Mouse (Mus musculus): ENCODE data around the gene Col7a1.

Gene Col7a1

DNA sequence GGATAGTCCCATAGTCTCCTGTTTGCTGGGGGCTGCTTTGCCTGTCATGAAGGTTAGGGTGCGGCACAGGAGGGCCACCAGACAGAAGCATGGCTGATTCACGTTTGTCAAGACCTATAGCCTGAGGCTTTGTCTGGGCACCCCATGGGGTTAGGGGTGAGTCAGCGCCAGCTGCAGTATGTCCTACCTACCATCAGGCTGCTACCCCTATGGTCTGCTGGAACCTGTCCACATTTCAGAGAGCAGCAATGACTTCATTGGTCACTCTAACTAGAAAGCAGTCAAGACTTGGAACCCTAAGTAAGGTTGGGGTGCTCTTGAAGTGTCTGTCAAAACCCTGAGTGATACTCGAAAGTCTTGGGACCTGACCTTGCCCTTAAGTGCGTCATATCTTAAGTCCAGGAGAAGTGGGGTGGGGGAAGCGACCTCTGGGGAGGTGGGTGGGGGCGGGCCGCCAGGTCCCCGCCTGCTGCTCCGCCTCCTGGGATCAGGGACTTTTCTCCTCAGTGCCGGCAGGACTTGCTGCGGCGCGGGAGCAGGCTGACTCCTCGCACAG is at the start of gene Col7a1:
TSS of gene Col7a1 (plus strand) at position 506 of the 556 bp plus-strand sequence.
- ATAC-seq (ENCODE audit: insufficient number of reproducible peaks, low FRiP score, low TSS enrichment), result no peak

DNA sequence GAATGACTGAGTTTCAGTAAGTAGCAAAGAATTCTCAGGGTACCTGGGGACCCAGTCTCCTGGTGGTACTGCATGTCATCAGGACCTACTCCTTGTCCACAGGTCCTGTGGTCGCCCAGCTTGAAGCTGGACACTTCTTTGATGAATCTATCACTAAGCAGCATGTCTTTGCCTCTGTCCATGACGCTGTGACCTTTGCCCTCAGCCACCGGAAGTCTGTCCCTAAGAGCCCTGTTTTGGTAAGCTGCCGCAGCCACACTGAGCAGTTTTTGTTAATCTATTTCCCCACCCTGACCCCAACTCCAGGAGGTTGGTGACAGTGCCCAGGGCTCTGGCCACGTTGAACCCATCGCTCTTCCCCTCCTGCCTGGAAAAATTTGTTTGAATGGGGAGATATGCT is 41.1 kb upstream of the Col7a1 start:
- ATAC-seq (ENCODE audit: insufficient number of reproducible peaks, low FRiP score, low TSS enrichment), result no peak

DNA sequence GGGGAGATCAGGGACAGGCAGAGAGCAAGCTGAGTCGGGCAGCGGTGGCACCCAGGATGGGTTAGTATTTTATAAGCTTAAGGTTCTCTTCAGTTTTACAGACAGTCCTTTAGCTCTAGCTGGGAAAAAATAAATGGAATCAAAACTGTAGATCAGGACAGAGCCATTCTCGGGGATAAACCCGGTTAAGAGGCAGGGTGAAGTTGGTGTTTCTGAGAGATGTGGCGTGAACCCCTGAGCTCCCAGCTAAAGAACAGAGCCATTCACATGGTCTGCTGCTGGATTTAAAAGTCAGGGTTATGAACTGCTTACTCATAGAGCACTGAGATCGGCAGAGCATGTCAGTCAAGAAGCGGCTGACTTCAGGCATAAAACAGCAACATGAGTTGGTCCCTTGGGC is 40.2 kb upstream of the Col7a1 start:
- ATAC-seq (ENCODE audit: insufficient number of reproducible peaks, low FRiP score, low TSS enrichment), result no peak

DNA sequence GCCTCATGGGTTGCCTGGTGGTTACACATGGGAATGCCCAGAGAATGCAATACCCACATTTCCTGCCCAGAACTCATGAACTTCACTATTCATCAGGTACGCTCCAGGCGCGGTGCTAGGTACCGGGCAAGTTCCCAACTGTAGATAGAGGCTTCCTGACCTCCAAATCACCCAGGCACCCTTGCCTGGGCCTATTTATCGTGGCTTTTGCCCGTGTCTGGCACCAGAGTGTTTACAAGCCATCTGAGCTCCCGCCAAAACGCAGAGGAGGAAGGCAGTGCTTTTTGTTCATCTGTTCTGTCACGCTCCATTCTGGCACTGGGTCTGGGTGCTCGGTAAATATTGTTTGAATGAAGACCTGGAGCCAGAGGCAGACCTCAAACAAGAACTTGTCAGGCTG is 39.8 kb upstream of the Col7a1 start:
- no peak for ATAC-seq (ENCODE audit: insufficient number of reproducible peaks, low FRiP score, low TSS enrichment)

DNA sequence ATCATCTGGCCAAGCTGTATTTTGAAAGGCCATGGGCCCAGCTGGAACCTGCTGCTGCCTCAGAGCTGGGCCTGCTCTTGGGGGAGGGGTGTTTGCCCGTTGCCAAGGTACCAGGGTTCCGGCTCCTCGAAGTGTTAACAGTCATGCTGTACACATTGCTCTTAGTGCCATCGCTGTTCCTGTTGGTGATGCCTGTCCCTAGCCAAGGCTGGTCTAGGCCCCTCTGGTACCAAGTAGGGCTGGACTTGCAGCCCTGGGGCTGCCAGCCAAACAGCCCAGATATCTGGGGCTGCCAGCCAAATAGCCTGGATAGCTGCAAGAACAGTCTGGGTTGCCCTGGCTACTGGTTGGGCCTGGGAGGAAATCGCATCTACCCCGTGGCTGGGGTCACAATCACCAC is 38.9 kb upstream of the Col7a1 start, which contains the start of gene Tmem89:
TSS of gene Tmem89 (plus strand) at position 129 of the 400 bp plus-strand sequence.
- ATAC-seq (ENCODE audit: insufficient number of reproducible peaks, low FRiP score, low TSS enrichment), result no peak; the same call in 1 of the 2 replicates

DNA sequence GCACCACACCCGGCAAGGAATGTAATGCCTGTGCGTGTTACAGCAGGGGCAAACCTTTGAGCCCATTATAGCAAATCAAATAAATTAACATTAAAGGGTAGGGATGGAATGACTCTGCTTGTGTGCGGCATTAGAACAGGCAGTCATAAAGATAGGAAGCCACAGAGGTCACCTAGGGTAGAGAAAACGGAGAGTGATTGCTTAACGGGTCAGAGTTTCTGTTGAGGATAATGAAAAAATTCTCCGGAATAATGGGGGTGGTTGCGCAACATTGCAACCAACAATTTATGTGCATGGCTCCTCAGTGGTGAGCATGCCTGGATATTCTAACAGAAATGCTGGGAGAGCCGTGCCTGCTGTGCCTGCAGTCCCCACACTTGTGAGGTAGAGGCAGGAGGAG is 27.5 kb upstream of the Col7a1 start:
- ATAC-seq (ENCODE audit: insufficient number of reproducible peaks, low FRiP score, low TSS enrichment), result no peak

DNA sequence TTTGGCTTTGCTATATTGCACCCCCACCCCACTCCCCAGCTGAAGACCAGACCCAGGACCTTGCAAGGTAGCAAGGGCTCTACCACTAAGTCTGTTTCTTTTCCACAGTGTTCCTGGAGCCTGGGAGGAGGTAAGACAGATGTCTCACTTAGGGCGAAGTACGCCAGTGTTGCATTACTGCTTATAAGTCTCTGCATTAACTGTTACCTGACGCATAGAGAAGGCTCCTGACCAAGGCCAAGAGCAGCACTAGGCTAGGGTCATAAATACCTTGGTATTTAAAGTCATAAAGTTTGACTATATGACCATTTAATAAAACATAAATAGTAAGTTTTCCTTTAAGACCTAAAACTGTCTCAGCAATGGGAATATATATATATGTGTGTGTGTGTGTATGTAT is 25.0 kb upstream of the Col7a1 start:
- no peak for ATAC-seq (ENCODE audit: insufficient number of reproducible peaks, low FRiP score, low TSS enrichment)

DNA sequence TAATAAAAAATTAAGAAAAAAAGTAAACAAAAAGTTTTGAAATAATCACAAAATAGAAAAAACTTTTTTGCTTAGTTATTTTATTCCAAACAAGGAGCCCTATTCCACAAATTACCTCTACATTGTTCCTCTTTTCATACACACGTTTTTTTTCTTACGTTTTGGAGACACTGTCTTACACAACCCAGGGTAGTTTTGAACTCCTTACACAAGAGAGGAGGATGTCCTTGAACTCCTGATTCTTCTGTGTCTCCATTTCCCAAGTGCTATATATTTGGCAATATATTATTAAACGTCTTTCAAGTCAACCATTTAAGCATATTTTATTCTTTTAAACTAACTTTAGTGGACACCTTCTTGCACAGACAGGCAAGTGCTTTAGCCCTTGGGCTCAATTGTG is 17.4 kb upstream of the Col7a1 start:
- no peak for ATAC-seq (ENCODE audit: insufficient number of reproducible peaks, low FRiP score, low TSS enrichment)

DNA sequence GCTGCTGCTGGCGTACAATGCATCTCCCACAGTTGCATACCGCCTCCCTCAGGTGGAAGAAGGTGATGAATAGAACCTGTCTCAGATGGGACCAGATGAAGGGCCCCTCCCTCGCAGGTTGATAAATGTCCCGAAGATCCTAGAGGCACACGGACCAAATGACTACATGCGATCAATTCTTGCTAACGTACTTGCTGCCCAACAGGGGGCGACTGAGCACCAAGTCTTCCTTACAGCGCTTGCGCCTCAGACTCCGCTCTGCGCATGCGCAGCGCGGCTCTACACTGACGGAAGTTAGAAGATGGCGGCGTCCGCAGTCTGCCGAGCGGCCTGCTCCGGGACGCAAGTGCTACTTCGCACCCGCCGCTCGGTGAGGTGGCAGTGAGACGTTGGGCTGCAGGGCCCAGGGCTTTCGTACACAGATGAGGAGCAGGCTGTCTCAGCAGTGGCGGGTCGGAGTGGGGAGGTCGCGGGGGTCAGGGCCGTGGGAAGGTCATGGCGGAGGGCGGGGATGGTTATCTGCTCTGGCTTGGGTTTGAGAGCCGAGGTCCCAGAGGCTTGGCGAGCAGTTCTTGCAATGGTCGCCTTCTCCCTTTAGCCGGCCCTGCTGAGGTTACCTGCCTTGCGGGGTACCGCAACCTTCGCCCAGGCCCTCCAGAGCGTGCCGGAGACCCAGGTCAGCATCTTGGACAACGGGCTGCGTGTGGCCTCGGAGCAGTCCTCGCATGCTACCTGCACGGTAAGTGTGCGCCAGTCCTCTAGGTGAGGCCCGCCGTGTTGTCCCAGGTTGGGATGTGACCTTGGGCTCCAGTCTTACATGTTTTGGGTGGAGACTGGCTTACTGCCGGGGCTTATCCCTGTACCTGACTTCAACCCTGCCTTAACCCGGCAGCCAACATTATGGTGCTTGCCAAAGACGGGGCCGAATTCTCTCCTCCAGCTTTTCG is 16.7 kb upstream of the Col7a1 start, which contains the start of gene Uqcrc1:
TSS of gene Uqcrc1 (plus strand) at position 216 of the 947 bp plus-strand sequence.
- ATAC-seq (ENCODE audit: insufficient number of reproducible peaks, low FRiP score, low TSS enrichment), result peak; percentile 95

DNA sequence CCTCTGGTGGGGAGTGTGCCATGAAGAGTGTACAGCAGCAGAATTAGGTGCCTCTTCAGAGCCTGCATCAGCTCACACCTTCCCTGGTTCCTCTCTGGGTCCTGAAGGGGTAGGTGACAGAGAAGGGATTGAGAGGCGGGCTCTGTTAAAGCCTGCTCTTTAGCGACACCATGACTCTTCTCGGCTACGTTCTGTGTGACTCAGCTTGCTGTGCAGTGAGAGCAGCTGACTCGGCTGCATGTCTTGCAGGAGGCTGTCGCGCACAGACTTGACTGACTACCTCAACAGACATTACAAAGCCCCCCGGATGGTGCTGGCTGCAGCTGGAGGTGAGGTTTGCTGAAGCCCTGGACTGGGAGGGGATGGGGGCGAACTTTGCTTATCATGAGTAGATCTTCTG is 8.3 kb upstream of the Col7a1 start:
- ATAC-seq (ENCODE audit: insufficient number of reproducible peaks, low FRiP score, low TSS enrichment), result no peak

DNA sequence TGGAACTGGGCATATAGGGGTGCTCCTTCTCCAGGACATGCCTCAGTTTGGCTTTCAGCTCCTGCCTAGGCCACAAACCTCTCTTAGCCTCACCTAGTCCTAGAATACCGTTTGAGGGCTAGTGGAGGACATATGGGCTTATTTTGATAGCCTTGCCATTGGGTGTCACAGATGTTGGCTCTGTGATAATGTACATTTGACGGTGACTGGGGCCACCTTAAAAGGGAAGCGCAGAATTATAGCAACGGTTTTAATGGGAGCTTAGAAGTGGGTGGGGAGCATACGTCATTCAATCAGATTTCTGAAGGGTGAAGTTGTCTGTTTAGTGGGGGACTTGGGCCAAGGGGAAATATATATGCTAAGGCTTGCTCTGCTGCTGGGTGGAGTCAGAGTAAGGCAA is 7.8 kb upstream of the Col7a1 start:
- ATAC-seq (ENCODE audit: insufficient number of reproducible peaks, low FRiP score, low TSS enrichment), result no peak

DNA sequence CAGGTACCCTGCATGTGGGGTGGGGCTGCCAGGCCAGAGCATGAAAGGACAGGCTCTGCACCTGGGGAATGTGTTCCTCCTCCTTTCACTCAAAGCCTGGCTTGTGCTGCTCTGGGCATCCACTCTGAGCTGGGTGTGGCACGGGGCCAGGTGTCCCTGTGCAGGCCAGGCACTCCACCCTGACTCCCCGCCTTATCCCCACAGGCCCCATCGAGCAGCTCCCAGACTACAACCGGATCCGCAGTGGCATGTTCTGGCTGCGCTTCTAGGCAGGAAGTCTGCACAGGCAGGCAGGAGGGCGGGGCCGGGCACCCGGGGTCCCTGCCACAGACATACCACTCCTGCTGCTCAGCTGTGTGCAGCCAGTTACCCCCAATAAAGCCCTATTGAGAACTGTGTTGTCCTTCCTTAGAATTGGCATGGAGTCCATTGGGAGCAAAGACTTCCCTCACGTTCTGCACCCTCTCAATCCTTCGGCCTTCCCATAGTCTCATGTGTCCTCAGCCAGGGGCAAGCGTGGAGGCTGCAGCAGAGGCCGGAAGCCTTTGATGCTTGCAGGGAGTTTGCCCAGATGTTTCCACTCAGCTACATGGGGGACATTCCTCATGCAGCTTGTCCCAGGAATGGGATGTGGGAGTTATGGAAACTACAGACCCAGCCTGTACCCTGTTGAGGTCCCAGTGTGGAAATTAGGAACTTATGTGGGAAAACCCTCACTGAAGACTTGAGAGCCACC is 4.0 kb upstream of the Col7a1 start:
- peak; percentile 45; the same call in 1 of the 2 replicates for ATAC-seq (ENCODE audit: insufficient number of reproducible peaks, low FRiP score, low TSS enrichment)

DNA sequence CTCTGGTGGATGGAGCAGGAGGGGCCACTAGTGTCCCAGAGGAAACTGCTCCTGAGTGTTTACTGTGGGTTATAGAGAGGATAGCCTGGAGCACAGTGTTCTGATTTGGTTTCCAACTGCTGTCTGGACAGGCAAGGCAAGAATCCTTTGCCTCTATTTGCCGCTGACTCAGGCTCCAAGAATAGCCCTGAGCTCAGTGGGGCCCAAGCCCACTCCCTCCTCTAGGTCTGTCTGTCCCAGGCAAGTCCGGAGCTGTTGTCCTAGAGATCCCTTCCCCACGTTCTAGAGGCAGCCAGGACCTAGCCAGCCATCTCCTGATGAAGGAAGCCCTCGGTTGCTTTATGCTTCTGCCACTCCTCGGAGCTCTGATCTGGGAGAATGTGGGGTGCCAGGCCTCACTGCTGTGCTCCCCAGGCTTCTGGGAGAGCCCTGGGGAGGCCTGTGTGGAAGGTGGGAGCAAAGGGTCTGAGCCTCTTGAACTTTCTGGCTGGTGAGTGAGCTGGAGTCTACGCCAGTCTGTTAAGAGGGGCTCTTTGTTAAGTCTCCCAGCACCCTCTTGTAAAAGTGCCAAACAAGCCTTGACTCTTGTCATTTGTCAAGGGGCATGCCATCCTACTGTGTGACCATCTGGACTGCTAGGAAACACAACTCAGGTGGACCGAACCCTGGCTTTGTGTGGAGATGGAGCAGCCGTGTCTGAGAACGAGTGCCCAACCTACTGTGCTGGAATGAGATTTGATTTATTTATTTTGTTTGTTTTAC is 3.2 kb upstream of the Col7a1 start:
- ATAC-seq (ENCODE audit: insufficient number of reproducible peaks, low FRiP score, low TSS enrichment), result no peak

DNA sequence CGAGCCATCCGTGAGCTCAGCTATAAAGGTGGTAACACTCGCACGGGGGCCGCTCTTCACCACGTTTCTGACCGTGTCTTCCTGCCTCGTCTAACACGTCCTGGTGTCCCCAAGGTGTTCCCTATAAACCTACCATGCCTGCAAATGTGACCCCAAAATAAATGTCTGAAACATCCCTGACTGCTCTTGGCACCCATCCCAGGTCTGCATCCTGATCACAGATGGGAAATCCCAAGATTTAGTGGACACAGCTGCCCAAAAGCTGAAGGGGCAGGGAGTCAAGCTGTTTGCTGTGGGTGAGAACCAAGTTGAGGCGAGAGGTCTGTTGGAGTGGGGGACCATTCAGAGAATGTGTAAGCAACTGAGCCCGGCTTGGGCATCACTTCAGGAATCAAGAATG is 1.9 kb downstream of the Col7a1 start:
- no peak for ATAC-seq (ENCODE audit: insufficient number of reproducible peaks, low FRiP score, low TSS enrichment)

DNA sequence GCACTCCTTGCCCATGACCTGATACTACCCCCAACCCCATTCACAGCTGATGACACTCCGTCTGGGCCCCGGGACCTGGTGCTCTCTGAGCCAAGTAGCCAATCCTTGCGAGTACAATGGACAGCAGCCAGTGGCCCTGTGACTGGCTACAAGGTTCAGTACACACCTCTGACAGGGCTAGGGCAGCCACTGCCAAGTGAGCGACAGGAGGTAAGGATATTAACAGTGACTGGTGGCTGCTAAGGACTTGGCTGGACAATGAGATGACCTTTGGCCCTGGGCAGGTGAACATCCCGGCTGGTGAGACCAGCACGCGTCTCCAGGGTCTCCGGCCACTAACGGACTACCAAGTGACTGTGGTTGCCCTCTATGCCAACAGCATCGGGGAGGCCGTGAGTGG is 2.5 kb downstream of the Col7a1 start:
- ATAC-seq (ENCODE audit: insufficient number of reproducible peaks, low FRiP score, low TSS enrichment), result no peak

DNA sequence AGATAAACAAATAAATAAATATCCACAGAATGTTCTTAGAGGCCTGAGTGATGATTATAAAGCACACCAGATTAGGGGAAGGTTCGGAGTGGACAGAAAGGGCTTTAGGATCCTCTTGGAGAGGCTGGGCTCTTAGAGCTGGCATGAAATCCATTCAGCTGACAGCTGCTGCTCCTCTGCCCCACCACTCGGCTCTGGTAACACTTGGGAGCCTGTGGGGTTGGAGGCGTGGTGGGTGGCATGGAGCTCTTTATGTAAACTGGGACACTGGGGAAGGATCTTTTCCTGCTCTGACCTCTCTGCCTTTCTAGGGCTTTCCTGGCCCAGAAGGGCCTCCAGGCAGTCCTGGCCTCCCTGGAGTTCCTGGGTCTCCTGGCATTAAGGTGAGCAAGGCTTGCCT is 10.2 kb downstream of the Col7a1 start:
- ATAC-seq (ENCODE audit: insufficient number of reproducible peaks, low FRiP score, low TSS enrichment), result no peak

DNA sequence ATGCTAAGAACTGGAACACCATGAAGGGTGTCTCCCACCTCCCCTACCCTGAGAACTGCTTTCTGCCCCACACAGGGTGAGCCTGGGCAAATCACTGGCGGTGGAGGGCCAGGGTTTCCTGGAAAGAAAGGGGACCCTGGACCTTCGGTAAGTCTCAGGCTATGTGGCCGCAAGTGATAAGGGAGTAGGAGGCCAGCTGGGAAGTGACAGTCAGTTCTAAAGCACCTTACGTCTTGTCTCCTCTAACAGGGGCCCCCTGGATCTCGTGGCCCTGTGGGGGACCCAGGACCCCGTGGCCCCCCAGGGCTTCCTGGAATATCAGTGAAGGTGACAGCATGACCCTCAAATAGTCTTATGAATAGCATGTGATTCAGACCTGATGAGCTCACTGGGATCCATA is 11.0 kb downstream of the Col7a1 start:
- ATAC-seq (ENCODE audit: insufficient number of reproducible peaks, low FRiP score, low TSS enrichment), result no peak

DNA sequence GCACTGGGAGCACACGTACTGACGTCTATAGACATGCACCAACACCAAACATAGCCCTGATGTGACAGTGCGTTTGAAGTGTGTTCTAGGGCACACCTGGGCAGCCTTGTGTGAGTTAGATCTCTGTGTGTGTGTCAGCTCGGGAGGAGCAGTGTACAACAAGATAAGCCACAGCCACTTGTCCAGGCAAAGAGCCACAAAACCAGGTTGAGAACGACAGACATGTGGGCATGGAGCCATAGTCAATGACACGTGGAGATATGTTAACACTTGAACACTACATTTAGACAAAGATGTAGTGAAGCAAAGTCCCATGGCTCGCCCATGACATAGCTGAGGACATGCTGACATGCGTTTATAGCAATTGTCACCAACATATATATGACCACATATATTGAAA is 17.2 kb downstream of the Col7a1 start:
- no peak for ATAC-seq (ENCODE audit: insufficient number of reproducible peaks, low FRiP score, low TSS enrichment)

DNA sequence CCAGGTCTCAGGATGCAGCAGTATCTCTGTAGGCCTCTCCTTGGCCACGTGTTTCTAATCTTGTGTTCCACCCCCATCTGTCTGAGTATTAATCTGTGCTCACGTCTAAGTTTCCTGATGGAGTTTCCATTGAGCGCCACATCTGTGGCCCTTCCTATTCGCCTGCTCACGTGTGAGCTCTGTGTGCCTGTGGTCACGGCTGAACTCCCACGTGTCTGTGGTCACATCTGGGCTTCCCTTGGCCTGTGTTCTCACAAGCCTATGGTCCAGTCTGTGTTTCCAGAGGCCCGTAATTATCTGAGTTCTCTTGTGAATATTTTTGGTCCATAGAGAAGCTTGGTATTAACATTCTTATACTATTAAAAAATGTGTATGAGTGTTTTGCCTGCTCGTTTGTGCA is 23.1 kb downstream of the Col7a1 start:
- no peak for ATAC-seq (ENCODE audit: insufficient number of reproducible peaks, low FRiP score, low TSS enrichment)

DNA sequence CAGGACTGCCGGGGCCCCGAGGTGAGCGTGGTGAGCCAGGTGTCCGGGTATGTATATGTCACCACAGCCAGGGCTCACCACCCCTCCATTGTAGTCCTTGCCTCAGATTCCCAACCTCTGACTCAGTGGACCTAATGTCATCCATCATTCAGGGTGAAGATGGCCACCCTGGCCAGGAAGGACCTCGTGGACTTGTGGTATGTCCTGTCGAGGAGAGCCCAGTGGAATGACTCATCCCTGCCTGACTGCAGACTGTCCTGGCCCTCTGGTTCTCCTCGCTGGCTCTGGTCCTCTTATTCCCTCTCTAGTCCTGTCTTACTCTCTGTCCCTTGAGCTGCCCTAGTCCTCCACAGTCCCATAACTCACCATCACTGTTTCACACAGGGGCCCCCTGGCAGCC is 24.6 kb downstream of the Col7a1 start:
- ATAC-seq (ENCODE audit: insufficient number of reproducible peaks, low FRiP score, low TSS enrichment), result no peak
